Mouse (Mus musculus) bone marrow, adult 2 months (tissue): ENCODE results near the gene Mtmr14. TPM values are rescaled to one million over a fixed set of nuclear protein-coding genes. Genes with fewer than 3 reads are reported as not detected.

ENCODE experiments used
- H3K27ac ChIP-seq: fragments of 200-500 bp; 2 replicates; pipeline ENCODE4 v1.5.1; 2012; ENCODE audit warnings: low read depth, mild to moderate bottlenecking, control low read depth, inconsistent platforms, low read length; ENCODE audit not compliant: control insufficient read depth, poor library complexity, insufficient read depth
- H3K4me1 ChIP-seq: fragments of 200-500 bp; 2 replicates; pipeline ENCODE4 v1.6.1; 2011; ENCODE audit warnings: low read length; ENCODE audit not compliant: control insufficient read depth, insufficient read depth
- H3K4me3 ChIP-seq: fragments of 200-500 bp; replicated peaks from 2 replicates; pipeline ENCODE3; 2011; ENCODE audit warnings: mild to moderate bottlenecking, low read depth, low read length, control low read depth; ENCODE audit not compliant: control insufficient read depth
- CTCF ChIP-seq: fragments of 200-500 bp; IDR thresholded peaks from 2 replicates; pipeline ENCODE4 v1.5.1; 2011; ENCODE audit warnings: low read length, control low read depth; ENCODE audit not compliant: control insufficient read depth, insufficient read depth
- POLR2A ChIP-seq: fragments of 200-500 bp; IDR thresholded peaks from 2 replicates; pipeline ENCODE4 v1.6.1; 2011; ENCODE audit warnings: low read depth, mild to moderate bottlenecking, control low read depth, low read length, borderline replicate concordance; ENCODE audit not compliant: control insufficient read depth
- whole genome bisulfite sequencing: fragments of 180-500 bp; shearing (Covaris S2); methylation state at CpG from one replicate; pipeline ENCODE4 v1.1.7; 2018; 5-methylcytosine and 5-hydroxymethylcytosine counted together
- polyA plus RNA-seq: library from polyadenylated mRNA; stranded (reverse); fragments of >200 nt; gene quantifications from 2 replicates; pipeline ENCODE4 v1.2.4, GENCODE M21; 2011; ENCODE audit warnings: low replicate concordance; ENCODE audit not compliant: missing spikeins, insufficient read depth, insufficient read length

The Mtmr14 gene
- polyA plus RNA-seq, 1 experiment, result 35.8 TPM

DNA sequence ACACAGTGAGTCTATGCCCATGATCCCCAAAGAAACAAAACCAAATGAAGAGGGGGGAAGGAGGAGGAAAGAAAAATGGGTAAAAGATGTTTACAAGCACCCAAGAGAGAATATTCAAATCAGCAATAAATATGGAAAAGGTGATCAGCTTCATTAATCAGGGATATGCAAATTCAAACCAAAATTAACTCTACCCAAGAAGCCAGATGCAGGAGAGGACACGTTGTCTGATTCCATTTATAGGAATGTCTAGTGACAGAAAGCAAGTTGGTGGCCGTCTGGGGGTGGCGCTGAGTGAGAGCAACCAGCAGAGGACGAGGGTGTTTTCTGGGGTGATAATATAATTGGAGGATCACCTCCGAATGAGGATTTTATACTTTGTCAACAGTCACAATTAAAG is 2.5 kb upstream of the Mtmr14 start:
- no peak overlapping the region for H3K4me3 ChIP-seq
- TF ChIP-seq CTCF, result no peak
- no peak for TF ChIP-seq POLR2A
- WGBS, result 73% methylated on average over 5 of the region's 5 CpGs
- H3K4me1 ChIP-seq, result peaks cover 1% of the 10 kb centered on the region; the same call in 1 of the 2 replicates
- H3K27ac ChIP-seq, result no peak overlapping the region

- peak overlapping the region; percentile 91 for H3K27ac ChIP-seq
- TF ChIP-seq CTCF (no peak), POLR2A (no peak)
- WGBS, result under 1% methylated on average over 6 of the region's 6 CpGs
- H3K4me1 ChIP-seq, result peaks cover 1% of the 10 kb centered on the region; the same call in 1 of the 2 replicates
- H3K4me3 ChIP-seq, result peak overlapping the region; percentile 100
Measured at GRCm38 (mm10) chr6:113238442-113238841, 799 bp downstream of the Mtmr14 start.

DNA sequence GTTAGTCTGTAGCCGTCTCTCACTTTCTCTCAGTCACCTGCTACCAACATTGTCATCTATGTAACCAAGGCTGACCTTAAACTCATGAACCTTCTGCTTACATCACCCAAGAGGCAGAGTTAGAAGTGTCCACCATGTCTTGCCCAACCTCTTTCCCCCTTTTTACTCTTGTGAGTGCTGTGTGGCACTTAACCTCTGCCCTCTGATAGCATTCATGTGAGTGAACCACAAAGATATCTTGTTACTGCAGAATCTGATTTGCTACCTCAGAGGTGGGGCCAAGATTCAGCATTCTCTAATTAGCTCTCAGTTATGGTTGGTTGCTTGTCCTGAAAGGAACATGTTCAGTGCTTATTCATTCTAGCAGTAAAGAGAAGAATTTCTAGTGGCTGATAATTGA is 5.1 kb downstream of the Mtmr14 start:
- peaks cover 1% of the 10 kb centered on the region; the same call in 1 of the 2 replicates for H3K4me1 ChIP-seq
- 66% methylated on average over 1 of the region's 1 CpGs for whole genome bisulfite sequencing
- TF ChIP-seq CTCF (no peak), POLR2A (no peak)
- no peak overlapping the region for H3K27ac ChIP-seq
- H3K4me3 ChIP-seq, result no peak overlapping the region

GRCm38 (mm10) chr6:113245585-113245984 is 7.9 kb downstream of the Mtmr14 start:
- Histone ChIP-seq H3K4me1 (no peaks in the 10 kb centered on the region), H3K4me3 (no peak overlapping the region), H3K27ac (no peak overlapping the region)
- WGBS, result 42% methylated on average over 2 of the region's 2 CpGs
- no peak for TF ChIP-seq POLR2A
- TF ChIP-seq CTCF, result no peak

DNA sequence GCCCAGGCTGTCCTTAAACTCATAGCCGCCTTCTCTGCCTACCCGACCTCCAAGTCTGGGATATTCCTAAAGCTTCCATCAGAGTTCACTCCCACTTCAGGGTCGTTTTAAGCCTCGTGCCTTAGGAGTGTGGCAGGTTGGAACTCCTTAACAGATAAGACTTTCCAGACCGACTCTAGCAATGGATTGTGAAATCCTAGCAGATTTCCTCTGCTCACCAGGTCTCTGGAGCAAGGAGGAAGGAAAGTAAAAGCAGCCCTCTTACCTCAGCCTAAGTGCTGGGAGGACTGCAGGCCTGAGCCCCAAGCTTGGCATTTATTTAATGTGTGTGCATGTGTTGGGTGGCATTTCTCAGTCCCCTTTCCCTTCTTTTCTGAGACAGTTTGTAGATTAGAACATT is 13.1 kb downstream of the Mtmr14 start:
- WGBS, result 72% methylated on average over 5 of the region's 5 CpGs
- TF ChIP-seq POLR2A (no peak), CTCF (no peak)
- no peak overlapping the region for H3K4me3 ChIP-seq
- H3K27ac ChIP-seq, result no peak overlapping the region
- H3K4me1 ChIP-seq, result no peaks in the 10 kb centered on the region; the same call in 1 of the 2 replicates

- Histone ChIP-seq H3K27ac (no peak overlapping the region), H3K4me1 (no peaks in the 10 kb centered on the region; the same call in 1 of the 2 replicates), H3K4me3 (no peak overlapping the region)
- no peak for TF ChIP-seq POLR2A
- no peak for TF ChIP-seq CTCF
Measured at GRCm38 (mm10) chr6:113251921-113252320, 14.3 kb downstream of the Mtmr14 start.

DNA sequence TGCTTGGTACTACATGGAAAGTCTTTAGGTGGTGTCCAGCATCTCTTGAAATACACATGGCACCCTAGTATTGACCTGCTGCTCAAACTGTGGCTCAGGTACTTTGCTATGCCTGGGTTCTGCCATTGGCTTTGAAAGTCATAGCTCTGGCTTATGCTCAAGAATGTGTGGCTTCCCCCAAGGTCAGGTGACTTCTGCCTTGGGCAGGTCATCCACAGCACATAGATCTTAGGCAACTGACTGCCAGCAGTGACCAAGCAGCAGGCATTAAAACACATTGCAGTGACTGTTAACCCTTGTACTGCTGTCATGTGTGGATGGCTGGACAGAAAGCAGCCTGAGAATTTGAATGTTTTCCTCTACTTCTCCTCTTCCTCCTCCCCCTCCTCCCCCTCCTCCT is 17.3 kb downstream of the Mtmr14 start:
- TF ChIP-seq POLR2A, result no peak
- TF ChIP-seq CTCF, result no peak
- Histone ChIP-seq H3K27ac (no peak overlapping the region), H3K4me1 (no peaks in the 10 kb centered on the region; the same call in 1 of the 2 replicates), H3K4me3 (no peak overlapping the region)

GRCm38 (mm10) chr6:113261174-113261858 is 23.7 kb downstream of the Mtmr14 start:
- TF ChIP-seq CTCF (no peak), POLR2A (no peak)
- 53% methylated on average over 8 of the region's 8 CpGs for WGBS
- Histone ChIP-seq H3K4me1 (no peaks in the 10 kb centered on the region), H3K27ac (peak overlapping the region; percentile 73), H3K4me3 (no peak overlapping the region)
